In genomic region chr7:67630817-67631216, GRCm38 (mm10) we compare ENCODE assay signal across 8 mouse cellular contexts. TPM values are rescaled to one million over a fixed set of nuclear protein-coding genes. Genes with fewer than 3 reads are reported as not detected.
DNase-seq lines count a peak whose midpoint lies in the region.

No protein-coding gene starts in this region.

- peak; percentile 38 for DNase-seq in 3134 (ENCODE audit: extremely low read depth, insufficient read length, low spot score)
- DNase-seq in T-cell, adult 2 months (ENCODE audit: low spot score): peak; percentile 66
- peak; percentile 59 to 78 for DNase-seq in cerebellum, postnatal 4 days (ENCODE audit: low spot score in 2 of 2)
- peak; percentile 81 for DNase-seq in gastrocnemius, adult 18-20 months (ENCODE audit: low spot score)
- DNase-seq in hindlimb bud, embryonic 11.5 days (ENCODE audit: extremely low spot score, low read depth, low spot score): peak; percentile 79
- peak; percentile 85 to 89 for DNase-seq in left cerebral cortex, postnatal 14 days (ENCODE audit: low spot score in 2 of 2)
- DNase-seq in monocyte, adult 2 months (ENCODE audit: low read depth in 1 of 2, low spot score in 2 of 2): peak; percentile 12 to 54
- DNase-seq in spleen, postnatal 4 days (ENCODE audit: low spot score in 2 of 2): peak; percentile 58 to 76

- intact Hi-C loops in left cerebral cortex, postnatal 14 days (cut with DNase I): loop anchor here (2.0 to 10.0 kb wide), 5 partner anchors 259 to 926 kb away; partner anchors contain the start of gene Mef2a

RNA-seq across cellular contexts. Expression of gene Lrrc28, which starts 14.3 kb away (rescaled TPM):
- total RNA-seq in gastrocnemius, adult 18-20 months (2021): 10 to 100 TPM; 18.2 to 26.1 TPM
- 10 to 100 TPM; 34.1 to 34.8 TPM for total RNA-seq in left cerebral cortex, postnatal 14 days (2021)

RNA-seq across cellular contexts. Expression of gene Ttc23, which starts 16.4 kb away (rescaled TPM):
- total RNA-seq in gastrocnemius, adult 18-20 months (2021): 10 to 100 TPM; 18.6 to 19.2 TPM
- total RNA-seq in left cerebral cortex, postnatal 14 days (2021): 1 to 10 TPM; 7.8 to 9.7 TPM

Comparison
In these comparisons a context has a peak if more than half of its experiments do, and no peak if none do; other contexts are left out.
1. Peak in every context shown above with its lines: DNase-seq.
2. DNase-seq: peak in every context shown above with its lines; median percentile 87 in left cerebral cortex, postnatal 14 days; 81 in gastrocnemius, adult 18-20 months; 79 in hindlimb bud, embryonic 11.5 days; 68 in cerebellum, postnatal 4 days; 67 in spleen, postnatal 4 days; 66 in T-cell, adult 2 months; 38 in 3134; 33 in monocyte, adult 2 months.